In genomic region chr8:95888285-95889136, GRCm38 (mm10) we compare ENCODE assay signal across 8 mouse cellular contexts. TPM values are rescaled to one million over a fixed set of nuclear protein-coding genes. Genes with fewer than 3 reads are reported as not detected.
DNase-seq lines count a peak whose midpoint lies in the region; ATAC-seq lines count a peak whose summit lies in the region.

Got2 (minus strand) TSS chr8:95888547.

- H3K4me1 ChIP-seq in forebrain, embryonic 11.5 days (replicated peaks; ENCODE audit: control insufficient read depth, insufficient read depth, low read length), result peaks cover 8% of the 10 kb centered on the region; the same call in 1 of the 2 replicates
- H3K4me1 ChIP-seq in heart, embryonic 16.5 days (ENCODE audit: control insufficient read depth, insufficient read depth, low read length), result peaks cover 24% of the 10 kb centered on the region
- peaks cover 28% of the 10 kb centered on the region for H3K4me1 ChIP-seq in liver, embryonic 15.5 days (replicated peaks)
- H3K4me1 ChIP-seq in neural tube, embryonic 12.5 days, result peaks cover 13% of the 10 kb centered on the region

- H3K27me3 ChIP-seq in forebrain, embryonic 11.5 days (ENCODE audit: control insufficient read depth, insufficient read depth, low read length), result no peaks in the 10 kb centered on the region
- no peaks in the 10 kb centered on the region for H3K27me3 ChIP-seq in heart, embryonic 16.5 days (ENCODE audit: control insufficient read depth, insufficient read depth, low read length)
- H3K27me3 ChIP-seq in liver, embryonic 15.5 days, result no peaks in the 10 kb centered on the region
- no peaks in the 10 kb centered on the region for H3K27me3 ChIP-seq in neural tube, embryonic 12.5 days (replicated peaks)

- peak within 1 kb of the TSS; percentile 87 for H3K4me3 ChIP-seq in forebrain, embryonic 11.5 days (ENCODE audit: low read depth, low read length)
- peak within 1 kb of the TSS; percentile 96 for H3K4me3 ChIP-seq in heart, embryonic 16.5 days (ENCODE audit: low read length)
- peak within 1 kb of the TSS; percentile 90 for H3K4me3 ChIP-seq in liver, embryonic 15.5 days (replicated peaks)
- H3K4me3 ChIP-seq in neural tube, embryonic 12.5 days, result peak within 1 kb of the TSS; percentile 69

- no peaks in the 10 kb centered on the region for H3K36me3 ChIP-seq in forebrain, embryonic 11.5 days (ENCODE audit: control insufficient read depth, insufficient read depth, low read length)
- H3K36me3 ChIP-seq in heart, embryonic 16.5 days (ENCODE audit: control insufficient read depth, insufficient read depth), result no peaks in the 10 kb centered on the region
- no peaks in the 10 kb centered on the region for H3K36me3 ChIP-seq in liver, embryonic 15.5 days (replicated peaks)
- no peaks in the 10 kb centered on the region for H3K36me3 ChIP-seq in neural tube, embryonic 12.5 days

- peak within 1 kb of the TSS; percentile 79 for H3K4me2 ChIP-seq in forebrain, embryonic 11.5 days (ENCODE audit: low read depth, low read length, severe bottlenecking)
- peak within 1 kb of the TSS; percentile 70 for H3K4me2 ChIP-seq in heart, embryonic 16.5 days (ENCODE audit: low read depth, low read length)
- H3K4me2 ChIP-seq in liver, embryonic 15.5 days, result peak within 1 kb of the TSS; percentile 98
- peak within 1 kb of the TSS; percentile 74 for H3K4me2 ChIP-seq in neural tube, embryonic 12.5 days (replicated peaks)

- peak; percentile 86 for ATAC-seq in forebrain, embryonic 11.5 days (replicated peaks; ENCODE audit: low FRiP score)
- peak; percentile 85 for ATAC-seq in heart, embryonic 16.5 days (replicated peaks; ENCODE audit: extremely low read depth, insufficient read depth, low FRiP score)
- ATAC-seq in liver, embryonic 15.5 days (ENCODE audit: insufficient read depth), result peak; percentile 77
- ATAC-seq in neural tube, embryonic 12.5 days (ENCODE audit: low FRiP score, low read depth), result peak; percentile 93

- H3K27ac ChIP-seq in forebrain, embryonic 11.5 days (ENCODE audit: low read depth, low read length), result peak within 1 kb of the TSS; percentile 72
- H3K27ac ChIP-seq in heart, embryonic 16.5 days (ENCODE audit: low read length), result peak within 1 kb of the TSS; percentile 93
- H3K27ac ChIP-seq in liver, embryonic 15.5 days (replicated peaks), result peak within 1 kb of the TSS; percentile 83
- peak within 1 kb of the TSS; percentile 50; the same call in 1 of the 2 replicates for H3K27ac ChIP-seq in neural tube, embryonic 12.5 days

- WGBS in forebrain, embryonic 11.5 days, result 9% methylated on average over 31 of the region's 31 CpGs
- 7% methylated on average over 31 of the region's 31 CpGs for WGBS in heart, embryonic 16.5 days
- 5% methylated on average over 31 of the region's 31 CpGs for WGBS in liver, embryonic 15.5 days (ENCODE audit: insufficient replicate concordance)
- 8% methylated on average over 31 of the region's 31 CpGs for WGBS in neural tube, embryonic 12.5 days

- peak within 1 kb of the TSS; percentile 78 for H3K9ac ChIP-seq in forebrain, embryonic 11.5 days (ENCODE audit: low read length)
- H3K9ac ChIP-seq in heart, embryonic 16.5 days (ENCODE audit: low read length), result peak within 1 kb of the TSS; percentile 93
- H3K9ac ChIP-seq in liver, embryonic 15.5 days, result peak within 1 kb of the TSS; percentile 77
- H3K9ac ChIP-seq in neural tube, embryonic 12.5 days, result peak within 1 kb of the TSS; percentile 63

- H3K9me3 ChIP-seq in forebrain, embryonic 11.5 days (ENCODE audit: control insufficient read depth, low read length), result no peaks in the 10 kb centered on the region
- 0 out of 2 replicates have a peak, but pooled peaks cover 2% of the 10 kb centered on the region for H3K9me3 ChIP-seq in heart, embryonic 16.5 days (replicated peaks; ENCODE audit: control insufficient read depth, low read length)
- no peaks in the 10 kb centered on the region for H3K9me3 ChIP-seq in liver, embryonic 15.5 days (replicated peaks)
- H3K9me3 ChIP-seq in neural tube, embryonic 12.5 days, result no peaks in the 10 kb centered on the region

- DNase-seq in CD8-positive naive resting alpha-beta T cell, adult 2 months (ENCODE audit: low read depth in 2 of 2, low spot score in 2 of 2), result peak; percentile 83 to 91
- DNase-seq in c-Kit-positive CD71-negative TER-119-negative erythroid progenitor cells, embryonic 14.5 days (ENCODE audit: low read depth), result peak; percentile 86
- DNase-seq in forebrain, embryonic 11.5 days (ENCODE audit: low spot score), result peak; percentile 96
- DNase-seq in kidney, postnatal 36 days, result peak; percentile 91 to 97
- DNase-seq in telencephalon, adult 2 months (ENCODE audit: low read depth, low spot score), result peak; percentile 86

RNA-seq across cellular contexts. Expression of gene Got2, which starts in this region (rescaled TPM):
- 88.1 and 105 TPM in 2 replicates for polyA plus RNA-seq in forebrain, embryonic 11.5 days (2014; fragmentation: Nextera tagmentation; extraction: Ambion mirVana)
- polyA plus RNA-seq in heart, embryonic 16.5 days (2015; fragmentation: Nextera tagmentation; extraction: Ambion mirVana), result 478 and 487 TPM in 2 replicates
- 223 and 238 TPM in 2 replicates for polyA plus RNA-seq in liver, embryonic 15.5 days (2015; fragmentation: Nextera tagmentation; extraction: Ambion mirVana)
- polyA plus RNA-seq in neural tube, embryonic 12.5 days (2016; fragmentation: Nextera tagmentation; extraction: Ambion mirVana), result 182 and 196 TPM in 2 replicates

Comparison
In these comparisons a context has a peak if more than half of its experiments do, and no peak if none do; other contexts are left out.
1. Peak in every context shown above with its lines: DNase-seq, ATAC-seq, H3K4me3 ChIP-seq and H3K27ac ChIP-seq.